Mouse (Mus musculus): Measurements from ENCODE around the gene Creb5. TPM values are rescaled to one million over a fixed set of nuclear protein-coding genes. Genes with fewer than 3 reads are reported as not detected.

The Creb5 gene
- polyA plus RNA-seq, 1 experiment from 2014 or later = 4.2 TPM

- H3K4me1 ChIP-seq (ENCODE audit: control insufficient read depth, insufficient read depth, low read length) = peaks cover 19% of the 10 kb centered on the region
- WGBS = 23% methylated on average over 9 of the region's 9 CpGs
- H3K4me3 ChIP-seq (ENCODE audit: low read length) = no peak overlapping the region
- no peak overlapping the region for H3K27ac ChIP-seq (ENCODE audit: low read depth, low read length)
- no peak overlapping the region for H3K9ac ChIP-seq (ENCODE audit: low read depth, low read length)
- H3K9me3 ChIP-seq (ENCODE audit: control insufficient read depth, low read length) = no peaks in the 10 kb centered on the region
- ATAC-seq (ENCODE audit: low FRiP score, low TSS enrichment) = no peak
- H3K4me2 ChIP-seq (replicated peaks; ENCODE audit: low read depth, low read length) = no peak overlapping the region
- H3K27me3 ChIP-seq (ENCODE audit: control insufficient read depth, insufficient read depth, low read length) = no peaks in the 10 kb centered on the region
- no peaks in the 10 kb centered on the region for H3K36me3 ChIP-seq (ENCODE audit: control insufficient read depth, insufficient read depth, low read length)
Observed at GRCm38 (mm10) chr6:53470999-53471591, 184.0 kb downstream of the Creb5 start.

GRCm38 (mm10) chr6:53472751-53473150 lies 185.7 kb downstream of the Creb5 start:
- WGBS = 47% methylated on average over 7 of the region's 7 CpGs
- no peaks in the 10 kb centered on the region for H3K27me3 ChIP-seq (ENCODE audit: control insufficient read depth, insufficient read depth, low read length)
- H3K4me2 ChIP-seq (replicated peaks; ENCODE audit: low read depth, low read length) = no peak overlapping the region
- H3K4me1 ChIP-seq (ENCODE audit: control insufficient read depth, insufficient read depth, low read length) = peaks cover 19% of the 10 kb centered on the region
- H3K9ac ChIP-seq (ENCODE audit: low read depth, low read length) = no peak overlapping the region
- ATAC-seq (ENCODE audit: low FRiP score, low TSS enrichment) = no peak
- no peaks in the 10 kb centered on the region for H3K9me3 ChIP-seq (ENCODE audit: control insufficient read depth, low read length)
- H3K27ac ChIP-seq (ENCODE audit: low read depth, low read length) = no peak overlapping the region
- H3K4me3 ChIP-seq (ENCODE audit: low read length) = no peak overlapping the region
- no peaks in the 10 kb centered on the region for H3K36me3 ChIP-seq (ENCODE audit: control insufficient read depth, insufficient read depth, low read length)

GRCm38 (mm10) chr6:53477501-53477900 lies 190.4 kb downstream of the Creb5 start:
- H3K9ac ChIP-seq (ENCODE audit: low read depth, low read length) = no peak overlapping the region
- H3K4me3 ChIP-seq (ENCODE audit: low read length) = no peak overlapping the region
- no peaks in the 10 kb centered on the region for H3K9me3 ChIP-seq (ENCODE audit: control insufficient read depth, low read length)
- no peak overlapping the region for H3K4me2 ChIP-seq (replicated peaks; ENCODE audit: low read depth, low read length)
- no peaks in the 10 kb centered on the region for H3K27me3 ChIP-seq (ENCODE audit: control insufficient read depth, insufficient read depth, low read length)
- H3K4me1 ChIP-seq (ENCODE audit: control insufficient read depth, insufficient read depth, low read length) = 0 out of 2 replicates have a peak, but pooled peaks cover 3% of the 10 kb centered on the region
- H3K27ac ChIP-seq (ENCODE audit: low read depth, low read length) = no peak overlapping the region
- 92% methylated on average over 5 of the region's 5 CpGs for WGBS
- no peaks in the 10 kb centered on the region for H3K36me3 ChIP-seq (ENCODE audit: control insufficient read depth, insufficient read depth, low read length)
- ATAC-seq (ENCODE audit: low FRiP score, low TSS enrichment) = no peak

- Histone ChIP-seq H3K4me2 (replicated peaks; ENCODE audit: low read depth, low read length) (no peak overlapping the region), H3K9ac (ENCODE audit: low read depth, low read length) (no peak overlapping the region), H3K27ac (ENCODE audit: low read depth, low read length) (no peak overlapping the region), H3K9me3 (ENCODE audit: control insufficient read depth, low read length) (no peaks in the 10 kb centered on the region), H3K4me1 (ENCODE audit: control insufficient read depth, insufficient read depth, low read length) (0 out of 2 replicates have a peak, but pooled peaks cover 7% of the 10 kb centered on the region), H3K36me3 (ENCODE audit: control insufficient read depth, insufficient read depth, low read length) (no peaks in the 10 kb centered on the region), H3K27me3 (ENCODE audit: control insufficient read depth, insufficient read depth, low read length) (no peaks in the 10 kb centered on the region), H3K4me3 (ENCODE audit: low read length) (no peak overlapping the region)
- WGBS = 94% methylated on average over 6 of the region's 6 CpGs
- no peak for ATAC-seq (ENCODE audit: low FRiP score, low TSS enrichment)
Observed at GRCm38 (mm10) chr6:53490917-53491316, 203.8 kb downstream of the Creb5 start.

- H3K36me3 ChIP-seq (ENCODE audit: control insufficient read depth, insufficient read depth, low read length) = no peaks in the 10 kb centered on the region
- H3K9ac ChIP-seq (ENCODE audit: low read depth, low read length) = no peak overlapping the region
- H3K27ac ChIP-seq (ENCODE audit: low read depth, low read length) = no peak overlapping the region
- WGBS = 88% methylated on average over 4 of the region's 4 CpGs
- H3K4me1 ChIP-seq (ENCODE audit: control insufficient read depth, insufficient read depth, low read length) = 0 out of 2 replicates have a peak, but pooled peaks cover 7% of the 10 kb centered on the region
- no peak for ATAC-seq (ENCODE audit: low FRiP score, low TSS enrichment)
- H3K4me3 ChIP-seq (ENCODE audit: low read length) = no peak overlapping the region
- H3K27me3 ChIP-seq (ENCODE audit: control insufficient read depth, insufficient read depth, low read length) = no peaks in the 10 kb centered on the region
- no peaks in the 10 kb centered on the region for H3K9me3 ChIP-seq (ENCODE audit: control insufficient read depth, low read length)
- no peak overlapping the region for H3K4me2 ChIP-seq (replicated peaks; ENCODE audit: low read depth, low read length)
Observed at GRCm38 (mm10) chr6:53491331-53491730, 204.3 kb downstream of the Creb5 start.

- Histone ChIP-seq H3K27me3 (ENCODE audit: control insufficient read depth, insufficient read depth, low read length) (no peaks in the 10 kb centered on the region), H3K9me3 (ENCODE audit: control insufficient read depth, low read length) (no peaks in the 10 kb centered on the region), H3K27ac (ENCODE audit: low read depth, low read length) (no peak overlapping the region), H3K4me3 (ENCODE audit: low read length) (no peak overlapping the region), H3K9ac (ENCODE audit: low read depth, low read length) (no peak overlapping the region), H3K4me2 (replicated peaks; ENCODE audit: low read depth, low read length) (no peak overlapping the region), H3K4me1 (ENCODE audit: control insufficient read depth, insufficient read depth, low read length) (0 out of 2 replicates have a peak, but pooled peaks cover 7% of the 10 kb centered on the region), H3K36me3 (ENCODE audit: control insufficient read depth, insufficient read depth, low read length) (no peaks in the 10 kb centered on the region)
- WGBS = 36% methylated on average over 5 of the region's 5 CpGs
- ATAC-seq (ENCODE audit: low FRiP score, low TSS enrichment) = no peak
Observed at GRCm38 (mm10) chr6:53493864-53494263, 206.8 kb downstream of the Creb5 start.

GRCm38 (mm10) chr6:53495667-53496066 lies 208.6 kb downstream of the Creb5 start:
- no peaks in the 10 kb centered on the region for H3K9me3 ChIP-seq (ENCODE audit: control insufficient read depth, low read length)
- H3K27ac ChIP-seq (ENCODE audit: low read depth, low read length) = peak overlapping the region; percentile 47; the same call in 1 of the 2 replicates
- WGBS = 87% methylated on average over 5 of the region's 5 CpGs
- 0 out of 2 replicates have a peak, but pooled peaks cover 7% of the 10 kb centered on the region for H3K4me1 ChIP-seq (ENCODE audit: control insufficient read depth, insufficient read depth, low read length)
- H3K36me3 ChIP-seq (ENCODE audit: control insufficient read depth, insufficient read depth, low read length) = no peaks in the 10 kb centered on the region
- no peak for ATAC-seq (ENCODE audit: low FRiP score, low TSS enrichment)
- no peak overlapping the region for H3K9ac ChIP-seq (ENCODE audit: low read depth, low read length)
- H3K27me3 ChIP-seq (ENCODE audit: control insufficient read depth, insufficient read depth, low read length) = no peaks in the 10 kb centered on the region
- H3K4me3 ChIP-seq (ENCODE audit: low read length) = no peak overlapping the region
- no peak overlapping the region for H3K4me2 ChIP-seq (replicated peaks; ENCODE audit: low read depth, low read length)

GRCm38 (mm10) chr6:53496325-53496753 lies 209.3 kb downstream of the Creb5 start:
- Histone ChIP-seq H3K9me3 (ENCODE audit: control insufficient read depth, low read length) (no peaks in the 10 kb centered on the region), H3K27ac (ENCODE audit: low read depth, low read length) (peak overlapping the region; percentile 4; the same call in 1 of the 2 replicates), H3K4me3 (ENCODE audit: low read length) (no peak overlapping the region), H3K4me1 (ENCODE audit: control insufficient read depth, insufficient read depth, low read length) (0 out of 2 replicates have a peak, but pooled peaks cover 7% of the 10 kb centered on the region), H3K9ac (ENCODE audit: low read depth, low read length) (no peak overlapping the region), H3K4me2 (replicated peaks; ENCODE audit: low read depth, low read length) (no peak overlapping the region), H3K27me3 (ENCODE audit: control insufficient read depth, insufficient read depth, low read length) (no peaks in the 10 kb centered on the region), H3K36me3 (ENCODE audit: control insufficient read depth, insufficient read depth, low read length) (no peaks in the 10 kb centered on the region)
- 54% methylated on average over 4 of the region's 4 CpGs for WGBS
- ATAC-seq (ENCODE audit: low FRiP score, low TSS enrichment) = peak; percentile 63

- H3K36me3 ChIP-seq (ENCODE audit: control insufficient read depth, insufficient read depth, low read length) = no peaks in the 10 kb centered on the region
- 0 out of 2 replicates have a peak, but pooled peaks cover 7% of the 10 kb centered on the region for H3K4me1 ChIP-seq (ENCODE audit: control insufficient read depth, insufficient read depth, low read length)
- WGBS = 79% methylated on average over 10 of the region's 10 CpGs
- H3K27me3 ChIP-seq (ENCODE audit: control insufficient read depth, insufficient read depth, low read length) = no peaks in the 10 kb centered on the region
- H3K9me3 ChIP-seq (ENCODE audit: control insufficient read depth, low read length) = no peaks in the 10 kb centered on the region
- no peak overlapping the region for H3K4me3 ChIP-seq (ENCODE audit: low read length)
- H3K27ac ChIP-seq (ENCODE audit: low read depth, low read length) = no peak overlapping the region
- ATAC-seq (ENCODE audit: low FRiP score, low TSS enrichment) = no peak
- no peak overlapping the region for H3K9ac ChIP-seq (ENCODE audit: low read depth, low read length)
- H3K4me2 ChIP-seq (replicated peaks; ENCODE audit: low read depth, low read length) = no peak overlapping the region
Observed at GRCm38 (mm10) chr6:53497904-53498536, 210.9 kb downstream of the Creb5 start.

All from kidney, embryonic 14.5 days (tissue).